In genomic region chr15:72150581-72150980, GRCm38 (mm10) we compare ENCODE assay signal across 9 mouse cellular contexts.
"Had no signal": no experiment of that assay in that cellular context is flagged by ENCODE, and none has a peak within 500 bp of the region (broad histone marks: within the 10 kb centered on the region; RNA-seq: fewer than 3 reads in every experiment).

No protein-coding gene starts in this region.

- ATAC-seq: liver, embryonic 12.5 days had no signal

- DNase-seq: kidney, postnatal 4 days; lung, embryonic 14.5 days; lung, postnatal 10 days; lung, postnatal 4 days; midbrain, embryonic 14.5 days; retina, postnatal 1 day; right cerebral cortex, postnatal 14 days; thymus, postnatal 36 days had no signal
